In the genomic region with DNA sequence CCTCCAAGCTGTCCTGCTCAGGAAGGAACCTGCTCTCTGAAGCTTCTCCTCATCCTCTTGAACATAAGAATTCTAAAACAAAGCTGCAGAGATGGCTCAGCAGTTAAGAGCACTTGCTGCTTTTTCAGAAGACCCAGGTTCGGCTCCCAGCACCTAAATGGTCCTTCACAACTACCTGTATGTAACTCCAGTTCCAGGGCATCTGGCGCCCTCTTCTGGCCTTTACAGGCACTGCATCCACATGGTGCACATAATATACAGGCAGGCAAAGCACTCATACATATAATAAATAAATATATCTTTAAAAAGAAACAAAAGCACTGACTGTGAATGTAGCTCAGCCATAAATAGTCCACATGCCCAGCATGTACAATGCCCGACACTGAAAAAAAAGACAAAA, we compare ENCODE assay signal across 14 mouse cellular contexts. TPM values are rescaled to one million over a fixed set of nuclear protein-coding genes. Genes with fewer than 3 reads are reported as not detected.
DNase-seq lines count a peak whose midpoint lies in the region; ATAC-seq and TF ChIP-seq lines count a peak whose summit lies in the region.
"Had no signal": no experiment of that assay in that cellular context is flagged by ENCODE, and none has a peak within 500 bp of the region (broad histone marks: within the 10 kb centered on the region; RNA-seq: fewer than 3 reads in every experiment).

No protein-coding gene starts in this region.

- no peaks in the 10 kb centered on the region for H3K36me3 ChIP-seq in liver, embryonic 14.5 days (replicated peaks; ENCODE audit: control insufficient read depth, insufficient read depth, low read depth)
- no peaks in the 10 kb centered on the region for H3K36me3 ChIP-seq in liver, embryonic 12.5 days
- H3K36me3 ChIP-seq in ES-E14 (ENCODE audit: control insufficient read depth, insufficient read depth, low read length, poor library complexity, severe bottlenecking): no peaks in the 10 kb centered on the region
- H3K36me3 ChIP-seq: embryonic facial prominence, embryonic 15.5 days; intestine, embryonic 15.5 days; midbrain, embryonic 15.5 days had no signal

- no peak for TF ChIP-seq EP300 in liver, embryonic 14.5 days (IDR thresholded peaks at IDR 0.05; ENCODE audit: low read depth)

- no peak overlapping the region for H3K4me3 ChIP-seq in liver, embryonic 14.5 days (ENCODE audit: insufficient read depth in 1 of 2, low read depth in 2 of 2, low read length in 2 of 2)
- H3K4me3 ChIP-seq in liver, embryonic 12.5 days: no peak overlapping the region
- no peak overlapping the region for H3K4me3 ChIP-seq in ES-E14 (ENCODE audit: insufficient read depth in 1 of 2, low read depth in 1 of 2, low read length in 2 of 2, poor library complexity in 1 of 2, severe bottlenecking in 1 of 2)
- H3K4me3 ChIP-seq: embryonic facial prominence, embryonic 15.5 days; intestine, embryonic 15.5 days; midbrain, embryonic 15.5 days had no signal

- 42% methylated on average over 3 of the region's 3 CpGs for WGBS in liver, embryonic 14.5 days (ENCODE audit: insufficient replicate concordance)
- WGBS in liver, embryonic 12.5 days (ENCODE audit: insufficient replicate concordance): 51% methylated on average over 3 of the region's 3 CpGs

- TF ChIP-seq CTCF in liver, embryonic 14.5 days (IDR thresholded peaks at IDR 0.05; ENCODE audit: low read depth): peak; percentile 51

- DNase-seq in cerebellum, postnatal 10 days: peak; percentile 20 to 24
- DNase-seq in cerebellum, adult 11 months: no peak
- no peak for DNase-seq in liver, embryonic 14.5 days (ENCODE audit: low read depth in 3 of 3, low spot score in 3 of 3)
- peak; percentile 39 for DNase-seq in ES-E14 (ENCODE audit: low read depth, low spot score)
- DNase-seq in naive thymus-derived CD4-positive, alpha-beta T cell, adult 2 months (ENCODE audit: low read depth): peak; percentile 3
- no peak for DNase-seq in adipocyte (ENCODE audit: low spot score)
- DNase-seq in thymus, adult 18-20 months: no peak
- DNase-seq: heart, adult 18-20 months; lung, postnatal 14 days had no signal

- no peaks in the 10 kb centered on the region for H3K27me3 ChIP-seq in liver, embryonic 14.5 days (ENCODE audit: control insufficient read depth, insufficient read depth, low read length)
- no peaks in the 10 kb centered on the region for H3K27me3 ChIP-seq in liver, embryonic 12.5 days (replicated peaks)
- H3K27me3 ChIP-seq: embryonic facial prominence, embryonic 15.5 days; intestine, embryonic 15.5 days; midbrain, embryonic 15.5 days had no signal

- no peak overlapping the region for H3K4me2 ChIP-seq in liver, embryonic 14.5 days (ENCODE audit: low read depth)
- no peak overlapping the region for H3K4me2 ChIP-seq in liver, embryonic 12.5 days
- H3K4me2 ChIP-seq: embryonic facial prominence, embryonic 15.5 days; intestine, embryonic 15.5 days; midbrain, embryonic 15.5 days had no signal

- ATAC-seq in liver, embryonic 14.5 days (ENCODE audit: insufficient read depth): no peak
- no peak for ATAC-seq in liver, embryonic 12.5 days
- ATAC-seq: forebrain, embryonic 14.5 days; intestine, embryonic 15.5 days; midbrain, embryonic 15.5 days had no signal

- no peak overlapping the region for H3K9ac ChIP-seq in liver, embryonic 14.5 days (replicated peaks)
- no peak overlapping the region for H3K9ac ChIP-seq in liver, embryonic 12.5 days
- no peak overlapping the region for H3K9ac ChIP-seq in ES-E14 (ENCODE audit: insufficient read depth, low read depth, low read length, poor library complexity, severe bottlenecking)
- H3K9ac ChIP-seq: embryonic facial prominence, embryonic 15.5 days; intestine, embryonic 15.5 days; midbrain, embryonic 15.5 days had no signal

- no peak overlapping the region for H3K27ac ChIP-seq in liver, embryonic 14.5 days
- H3K27ac ChIP-seq in liver, embryonic 12.5 days: no peak overlapping the region
- no peak overlapping the region for H3K27ac ChIP-seq in ES-E14 (ENCODE audit: insufficient read depth, low read depth, low read length, poor library complexity, severe bottlenecking)
- H3K27ac ChIP-seq: embryonic facial prominence, embryonic 15.5 days; intestine, embryonic 15.5 days; midbrain, embryonic 15.5 days had no signal

- in situ Hi-C loops in ES-E14 (cut with MboI; ENCODE audit: low sequenced_read_pairs in 2 of 2, unreplicated experiment in 2 of 2): no loop called here

- H3K4me1 ChIP-seq in liver, embryonic 14.5 days (replicated peaks; ENCODE audit: control insufficient read depth in 2 of 2, insufficient read depth in 2 of 2, low read length in 1 of 2): no peaks in the 10 kb centered on the region
- H3K4me1 ChIP-seq in liver, embryonic 12.5 days: no peaks in the 10 kb centered on the region
- no peaks in the 10 kb centered on the region for H3K4me1 ChIP-seq in ES-E14 (ENCODE audit: control insufficient read depth in 2 of 2, insufficient read depth in 2 of 2, low read length in 2 of 2, poor library complexity in 1 of 2)
- H3K4me1 ChIP-seq: embryonic facial prominence, embryonic 15.5 days; intestine, embryonic 15.5 days; midbrain, embryonic 15.5 days had no signal

- H3K9me3 ChIP-seq in liver, embryonic 14.5 days (ENCODE audit: control insufficient read depth, low read length): no peaks in the 10 kb centered on the region; the same call in 1 of the 2 replicates
- H3K9me3 ChIP-seq in liver, embryonic 12.5 days (replicated peaks): peaks cover 4% of the 10 kb centered on the region; the same call in 1 of the 2 replicates
- no peaks in the 10 kb centered on the region for H3K9me3 ChIP-seq in ES-E14 (ENCODE audit: control insufficient read depth, insufficient read depth, low read depth, low read length)
- H3K9me3 ChIP-seq: embryonic facial prominence, embryonic 15.5 days; intestine, embryonic 15.5 days; midbrain, embryonic 15.5 days had no signal

TF ChIP-seq in ES-E14, 5 proteins besides CTCF, POLR2A, EP300 and RAD21:
- TF ChIP-seq MAFK (IDR thresholded peaks at IDR 0.05; ENCODE audit: insufficient read depth, low read depth, low read length) (no peak), ZC3H11A (IDR thresholded peaks at IDR 0.05; ENCODE audit: borderline replicate concordance, low read depth, low read length) (0 out of 2 replicates have a peak, but pooled peaks have one; percentile 16)

RNA-seq across cellular contexts. Expression of a gene that starts 30.7 kb away (rescaled TPM):
- 0.22 and 0.34 TPM in 2 replicates for polyA plus RNA-seq in liver, embryonic 14.5 days (2012; rRNA removed)
- 0.34 and 0.38 TPM in 2 replicates for polyA plus RNA-seq in liver, embryonic 14.5 days (2014; fragmentation: Nextera tagmentation; extraction: Ambion mirVana)
- polyA plus RNA-seq in liver, embryonic 12.5 days (2016; fragmentation: Nextera tagmentation; extraction: Ambion mirVana): 0.61 and 0.92 TPM in 2 replicates
- total RNA-seq in ES-E14 (2012; rRNA removed): 0.94 and 1.7 TPM in 2 replicates

RNA-seq across cellular contexts. Expression of a gene that starts 46.6 kb away (rescaled TPM):
- polyA plus RNA-seq in liver, embryonic 14.5 days (2012; rRNA removed): 1.2 and 1.9 TPM in 2 replicates
- 1.9 and 2.4 TPM in 2 replicates for polyA plus RNA-seq in liver, embryonic 14.5 days (2014; fragmentation: Nextera tagmentation; extraction: Ambion mirVana)
- polyA plus RNA-seq in liver, embryonic 12.5 days (2016; fragmentation: Nextera tagmentation; extraction: Ambion mirVana): 3.5 and 3.8 TPM in 2 replicates
- total RNA-seq in ES-E14 (2012; rRNA removed): 5.7 and 6.0 TPM in 2 replicates

Comparison
In these comparisons a context has a peak if more than half of its experiments do, and no peak if none do; other contexts are left out.
1. DNase-seq: peak in cerebellum, postnatal 10 days (2 of 2), ES-E14 (single experiment) and naive thymus-derived CD4-positive, alpha-beta T cell, adult 2 months (single experiment); none in cerebellum, adult 11 months (single experiment), liver, embryonic 14.5 days (0 of 3), adipocyte (single experiment) and thymus, adult 18-20 months (0 of 2).